Mouse (Mus musculus): ENCODE measurements around the gene Ipcef1. TPM values are rescaled to one million over a fixed set of nuclear protein-coding genes. Genes with fewer than 3 reads are reported as not detected.

Gene Ipcef1
- 153 TPM for total RNA-seq (2023)

DNA sequence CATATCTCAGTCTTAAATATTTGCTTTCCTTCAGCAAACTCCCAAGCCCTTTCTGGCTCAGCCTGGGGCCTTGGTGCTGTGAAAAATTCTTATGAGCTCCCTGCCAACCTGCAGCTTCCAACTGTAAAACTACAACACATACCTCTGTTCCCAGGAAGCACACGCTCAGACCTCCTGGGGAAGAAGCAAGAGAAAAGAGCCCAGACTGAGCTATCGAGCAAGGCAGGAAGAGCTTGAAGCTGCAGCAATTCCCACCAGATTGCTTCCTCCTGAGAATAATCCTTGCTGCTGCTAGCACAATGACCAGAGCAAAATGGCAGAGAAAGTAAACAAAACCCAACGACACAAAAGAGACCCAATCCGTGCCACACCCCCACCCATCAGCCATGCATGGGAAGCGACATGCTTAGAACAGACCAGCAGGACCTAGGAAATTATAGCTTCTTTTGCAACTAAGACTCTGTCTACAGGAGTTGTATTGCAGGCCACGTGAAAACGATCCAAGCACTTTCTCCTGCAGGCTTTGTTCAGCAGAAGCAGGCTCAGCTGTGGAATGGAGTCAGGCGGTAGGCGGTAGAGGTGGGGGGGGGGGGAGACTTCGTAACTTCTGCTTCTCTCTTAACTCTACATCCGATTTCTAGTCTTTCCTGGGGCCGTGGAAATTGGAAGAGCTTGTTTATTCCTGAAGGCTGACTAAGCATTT is at the start of gene Ipcef1:
Gene Ipcef1, minus strand, starts transcription at position 164 of the 703 bp plus-strand sequence.

Other genes starting within 250 kb of the Ipcef1 start
- gene Cnksr3, start 159.8 kb upstream of the Ipcef1 start, total RNA-seq (2023) = 13.7 TPM